Mouse (Mus musculus) ES-E14 (cell line): ENCODE results near the gene Snapc2. TPM values are rescaled to one million over a fixed set of nuclear protein-coding genes. Genes with fewer than 3 reads are reported as not detected.

ENCODE experiments used
- DNase-seq: peaks from one replicate; pipeline ENCODE4 v3.0.0-alpha.2; 2013; ENCODE audit warnings: low read depth, low spot score
- H3K27ac ChIP-seq: 2 replicates; pipeline ENCODE4 v1.5.1; 2012; ENCODE audit warnings: low read depth, mild to moderate bottlenecking, low read length, moderate library complexity, mixed read lengths; ENCODE audit not compliant: poor library complexity, insufficient read depth, severe bottlenecking
- H3K36me3 ChIP-seq: 2 replicates; pipeline ENCODE4 v1.6.1; 2012; ENCODE audit warnings: mild to moderate bottlenecking, low read length, moderate library complexity, mixed read lengths; ENCODE audit not compliant: control insufficient read depth, poor library complexity, insufficient read depth, severe bottlenecking
- H3K4me1 ChIP-seq, 2 experiments: fragments of 150-350 bp in 1 of 2; sonication (generic) in 1 of 2; 2 replicates each; pipeline ENCODE4 v1.6.1; 2012; ENCODE audit warnings: low read length in 2 of 2, mild to moderate bottlenecking in 1 of 2, mixed read lengths in 1 of 2; ENCODE audit not compliant: control insufficient read depth in 2 of 2, insufficient read depth in 2 of 2, poor library complexity in 1 of 2
- H3K4me3 ChIP-seq, 2 experiments: fragments of 150-350 bp in 1 of 2; sonication (generic) in 1 of 2; 2 replicates each; pipeline ENCODE4 v1.5.1; 2012; ENCODE audit warnings: low read length in 2 of 2, low read depth in 1 of 2, mild to moderate bottlenecking in 1 of 2, mixed read lengths in 1 of 2; ENCODE audit not compliant: insufficient read depth in 1 of 2, poor library complexity in 1 of 2, severe bottlenecking in 1 of 2
- H3K9ac ChIP-seq: 2 replicates; pipeline ENCODE4 v1.6.1; 2012; ENCODE audit warnings: low read depth, mild to moderate bottlenecking, low read length, mixed read lengths; ENCODE audit not compliant: poor library complexity, insufficient read depth, severe bottlenecking
- H3K9me3 ChIP-seq: fragments of 150-350 bp; sonication (generic); 2 replicates; pipeline ENCODE4 v1.6.1; 2012; ENCODE audit warnings: low read depth, mild to moderate bottlenecking, low read length; ENCODE audit not compliant: control insufficient read depth, insufficient read depth
- CHD2 ChIP-seq: IDR thresholded peaks from 2 replicates; pipeline ENCODE4 v1.6.1; 2014; ENCODE audit warnings: mild to moderate bottlenecking, low read depth, low read length, inconsistent platforms
- HCFC1 ChIP-seq: IDR thresholded peaks from 2 replicates; pipeline ENCODE4 v1.6.1; 2012; ENCODE audit warnings: low read length, inconsistent platforms, borderline replicate concordance; ENCODE audit not compliant: insufficient read depth
- MAFK ChIP-seq: IDR thresholded peaks from 2 replicates; pipeline ENCODE4 v1.6.1; 2014; ENCODE audit warnings: mild to moderate bottlenecking, low read depth, low read length, inconsistent platforms; ENCODE audit not compliant: insufficient read depth
- ZC3H11A ChIP-seq: IDR thresholded peaks from 2 replicates; pipeline ENCODE4 v1.6.1; 2012; ENCODE audit warnings: low read depth, mild to moderate bottlenecking, inconsistent platforms, low read length, borderline replicate concordance
- ZNF384 ChIP-seq: IDR thresholded peaks from 2 replicates; pipeline ENCODE4 v1.6.1; 2012; ENCODE audit warnings: low read depth, low read length, inconsistent platforms
- in situ Hi-C, 2 experiments: fragments of 600-800 bp; cut with MboI; formaldehyde crosslinking; loops; one replicate each; pipeline ENCODE4 v1.15.1; 2025; ENCODE audit warnings: low sequenced_read_pairs in 2 of 2, inconsistent platforms in 1 of 2; ENCODE audit not compliant: unreplicated experiment in 2 of 2
- total RNA-seq: library from RNA; depleted of rRNA; stranded (reverse); fragments of 300-350 nt; gene quantifications from 2 replicates; pipeline ENCODE4 v1.2.3, GENCODE M21; 2012

Snapc2 gene
- total RNA-seq, 1 experiment, result 15.9 TPM

- Histone ChIP-seq H3K36me3 (no peaks in the 10 kb centered on the region), H3K4me3 (no peak overlapping the region), H3K9ac (no peak overlapping the region), H3K4me1 (peaks cover 0 to 14% of the 10 kb centered on the region in 2 experiments; a peak in 3 of 4 replicates), H3K27ac (no peak overlapping the region), H3K9me3 (0 out of 2 replicates have a peak, but pooled peaks cover 1% of the 10 kb centered on the region)
- in situ Hi-C loops, result no loop called here
- no peak for DNase-seq
- no peak for TF ChIP-seq CHD2
- TF ChIP-seq ZC3H11A, result no peak
- TF ChIP-seq HCFC1, result no peak
- no peak for TF ChIP-seq MAFK
- no peak for TF ChIP-seq ZNF384
Measured at GRCm38 (mm10) chr8:4211097-4211496, 41.8 kb upstream of the Snapc2 start.

DNA sequence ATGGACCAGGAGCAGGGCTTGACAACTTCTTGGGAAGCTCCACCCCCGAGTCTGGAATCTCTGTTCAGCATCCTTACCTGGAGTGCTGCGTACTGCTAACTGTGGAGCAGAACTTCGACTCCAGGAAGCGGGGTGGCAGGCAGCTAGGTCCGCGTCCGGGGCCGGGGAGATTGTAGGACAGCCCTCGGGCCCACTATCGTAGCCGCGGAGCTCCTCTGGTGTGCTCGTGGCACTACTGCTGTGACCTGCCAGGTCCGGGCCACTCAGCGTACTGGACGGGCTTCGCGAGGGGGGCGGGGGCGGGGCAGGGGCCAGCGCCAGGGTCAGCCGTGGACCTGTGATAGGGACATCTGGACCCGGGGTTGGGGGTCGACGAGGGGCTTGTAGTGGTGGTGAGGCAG, 40.1 kb upstream of the Snapc2 start:
- TF ChIP-seq ZC3H11A (no peak), MAFK (no peak), CHD2 (no peak), ZNF384 (no peak), HCFC1 (no peak)
- Histone ChIP-seq H3K9me3 (0 out of 2 replicates have a peak, but pooled peaks cover 1% of the 10 kb centered on the region), H3K36me3 (no peaks in the 10 kb centered on the region), H3K27ac (no peak overlapping the region), H3K4me1 (peaks cover 2 to 17% of the 10 kb centered on the region in 2 experiments; a peak in 3 of 4 replicates), H3K4me3 (peak overlapping the region; percentile 59 to 64), H3K9ac (no peak overlapping the region)
- no peak for DNase-seq
- in situ Hi-C loops, result no loop called here

- Histone ChIP-seq H3K36me3 (no peaks in the 10 kb centered on the region), H3K9ac (peak overlapping the region; percentile 42; the same call in 1 of the 2 replicates), H3K4me3 (peak overlapping the region; percentile 59 to 64), H3K9me3 (0 out of 2 replicates have a peak, but pooled peaks cover 1% of the 10 kb centered on the region), H3K4me1 (peaks cover 2 to 17% of the 10 kb centered on the region in 2 experiments; a peak in 3 of 4 replicates), H3K27ac (no peak overlapping the region)
- peak; percentile 28 for DNase-seq
- TF ChIP-seq ZC3H11A, result no peak
- TF ChIP-seq MAFK, result no peak
- TF ChIP-seq CHD2, result no peak
- TF ChIP-seq ZNF384, result no peak
- TF ChIP-seq HCFC1, result no peak
- in situ Hi-C loops, result no loop called here
Measured at GRCm38 (mm10) chr8:4213210-4214005, 39.5 kb upstream of the Snapc2 start.

DNA sequence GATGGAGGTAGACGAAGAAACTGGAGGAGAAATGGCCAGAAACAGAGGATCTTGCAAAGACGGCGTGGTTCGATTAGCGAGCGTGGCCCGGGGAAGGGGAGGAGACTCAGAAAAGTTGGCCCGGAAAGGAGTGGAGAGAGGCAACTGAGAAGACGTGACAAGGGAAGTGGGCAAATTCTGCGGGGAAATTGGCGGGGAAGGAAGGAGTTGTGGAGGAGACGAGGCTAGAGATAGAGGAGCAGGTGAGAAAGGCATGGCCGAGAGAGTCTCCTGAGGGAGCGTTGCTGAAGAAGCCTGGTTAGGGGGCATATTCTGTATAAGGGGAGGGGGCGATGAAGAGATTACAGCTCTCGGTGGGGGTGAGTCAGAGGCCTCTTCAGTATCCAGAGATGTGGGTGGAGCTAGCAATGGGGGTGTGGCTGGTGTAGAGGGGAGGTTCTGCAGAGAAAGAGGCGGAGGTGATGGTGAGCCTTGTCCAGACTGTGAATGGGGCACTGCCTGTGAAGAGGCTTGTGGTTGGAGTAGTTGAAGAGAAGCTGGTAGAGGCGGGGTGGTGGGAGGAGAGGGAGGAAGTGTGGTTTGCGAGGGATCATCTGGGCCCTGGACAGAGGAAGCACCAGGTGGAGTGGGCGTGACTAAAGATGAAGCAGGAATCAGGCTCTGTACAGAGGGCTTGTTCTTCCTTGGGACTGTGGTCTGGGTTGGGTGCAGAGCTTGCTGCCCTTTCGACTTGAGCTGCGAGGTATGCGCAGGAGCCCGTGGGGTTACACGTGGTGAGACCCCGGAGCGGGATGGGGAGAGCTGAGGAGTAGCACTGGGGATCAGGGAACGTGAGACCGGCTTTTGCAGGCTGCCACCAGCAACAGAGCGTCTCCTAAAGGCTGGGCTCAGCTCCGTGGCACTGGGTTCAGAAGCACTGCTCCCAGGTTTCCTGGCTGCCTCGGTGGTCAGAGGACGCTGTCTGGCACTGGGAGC, 38.6 kb upstream of the Snapc2 start:
- no peak overlapping the region for H3K27ac ChIP-seq
- no peak for TF ChIP-seq MAFK

More for the DNA sequence above, 38.6 kb upstream of the Snapc2 start:
- peak; percentile 62 for DNase-seq
- Histone ChIP-seq H3K4me3 (peak overlapping the region; percentile 59 to 64), H3K4me1 (peaks cover 2 to 17% of the 10 kb centered on the region in 2 experiments; a peak in 3 of 4 replicates), H3K9ac (peak overlapping the region; percentile 42; the same call in 1 of the 2 replicates), H3K36me3 (no peaks in the 10 kb centered on the region), H3K9me3 (0 out of 2 replicates have a peak, but pooled peaks cover 1% of the 10 kb centered on the region)
- in situ Hi-C loops, result no loop called here
